Mouse (Mus musculus) forebrain, embryonic 12.5 days (tissue): Measurements from ENCODE around the gene Ndufa12. TPM values are rescaled to one million over a fixed set of nuclear protein-coding genes. Genes with fewer than 3 reads are reported as not detected.

ENCODE experiments used
- polyA plus RNA-seq: library from polyadenylated mRNA; unstranded; fragments of >200 nt; fragmentation: Nextera tagmentation; extraction: Ambion mirVana; gene quantifications from 2 replicates; pipeline ENCODE4 v1.2.1, GENCODE M21; 2016

Ndufa12 gene
- polyA plus RNA-seq, 1 experiment from 2014 or later = 465 TPM

Other genes with a start within 250 kb of the Ndufa12 start
- gene Vezt, start 162.9 kb upstream of the Ndufa12 start, polyA plus RNA-seq = 53.3 and 60.3 TPM in 2 replicates
- 3.2 and 3.3 TPM in 2 replicates for gene Fgd6, start 162.7 kb upstream of the Ndufa12 start, polyA plus RNA-seq
- gene Nr2c1, start 50.7 kb upstream of the Ndufa12 start, polyA plus RNA-seq = 11.9 and 12.1 TPM in 2 replicates
- gene Gm4792, start 100.0 kb downstream of the Ndufa12 start, polyA plus RNA-seq = not detected in 2 replicates
- 5.2 and 5.3 TPM in 2 replicates for gene Tmcc3, start 113.2 kb downstream of the Ndufa12 start, polyA plus RNA-seq